Mouse (Mus musculus): ENCODE measurements at regions not wholly inside any gene's neighbourhood (a gene's known extent, or its start where the extent isn't known, plus 50 kb on each side); places are given as distances from the start of the nearest gene placed in this dataset.

DNA sequence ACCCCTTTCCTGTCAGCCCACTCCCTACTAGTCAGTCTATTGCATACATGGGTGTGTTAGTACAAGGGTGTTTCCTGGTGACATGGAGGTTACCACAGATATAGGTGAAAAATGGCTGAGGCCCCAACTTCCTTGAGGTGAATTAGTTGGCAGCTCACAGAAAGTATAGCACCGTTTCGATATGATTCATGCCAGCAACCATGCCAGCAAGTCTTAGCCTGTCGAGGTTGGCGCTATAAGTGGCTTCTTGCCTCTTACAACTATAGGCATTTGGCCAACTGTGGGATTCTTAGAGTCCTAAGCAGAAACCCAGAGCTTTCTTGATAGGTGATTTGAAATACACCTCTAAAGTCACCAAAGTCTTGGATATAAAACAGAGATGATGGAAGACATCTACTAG, 85.3 kb upstream of the Hs3st1 start:
- TF ChIP-seq TCF12 (IDR thresholded peaks at IDR 0.05; ENCODE audit: low read depth, low read length) (no peak), CHD1 (IDR thresholded peaks at IDR 0.05; ENCODE audit: low read depth, low read length) (no peak), NELFE (IDR thresholded peaks at IDR 0.05; ENCODE audit: low read depth, low read length) (no peak), CTCF (conservative IDR thresholded peaks at IDR 0.05 in 1 of 2, IDR thresholded peaks at IDR 0.05 in 1 of 2; ENCODE audit: low read depth in 2 of 2, low read length in 2 of 2) (no peak), USF1 (IDR thresholded peaks at IDR 0.05; ENCODE audit: low read depth, low read length) (no peak), EP300 (IDR thresholded peaks at IDR 0.05; ENCODE audit: low read length) (no peak), KAT2A (IDR thresholded peaks at IDR 0.05; ENCODE audit: insufficient replicate concordance, low read length) (no peak), ELF1 (IDR thresholded peaks at IDR 0.05; ENCODE audit: low read depth, low read length) (no peak), CHD2 (IDR thresholded peaks at IDR 0.05; ENCODE audit: low read length) (no peak), SMC3 (IDR thresholded peaks at IDR 0.05; ENCODE audit: low read depth, low read length) (no peak), POLR2AphosphoS2 (IDR thresholded peaks at IDR 0.05; ENCODE audit: low read depth, low read length) (no peak), PAX5 (IDR thresholded peaks at IDR 0.05; ENCODE audit: low read length) (no peak), TBP (conservative IDR thresholded peaks at IDR 0.05; ENCODE audit: low read depth, low read length) (no peak), BHLHE40 (IDR thresholded peaks at IDR 0.05; ENCODE audit: low read depth, low read length) (no peak)
